Mouse (Mus musculus) heart, embryonic 10.5 days (tissue): ENCODE measurements at regions not wholly inside any gene's neighbourhood (a gene's known extent, or its start where the extent isn't known, plus 50 kb on each side); places are given as distances from the start of the nearest gene placed in this dataset.

Source experiments
- DNase-seq: peaks from one replicate; pipeline ENCODE4 v3.0.0-alpha.2; 2017; ENCODE audit warnings: low spot score
- H3K27ac ChIP-seq: fragments of 300-500 bp; sonication (generic); 2 replicates; pipeline ENCODE4 v1.5.1; 2016; ENCODE audit warnings: mild to moderate bottlenecking
- H3K27me3 ChIP-seq: fragments of 300-500 bp; sonication (generic); 2 replicates; pipeline ENCODE4 v1.6.1; 2016; ENCODE audit warnings: mild to moderate bottlenecking; ENCODE audit not compliant: poor library complexity, insufficient read depth, severe bottlenecking
- H3K36me3 ChIP-seq: fragments of 300-500 bp; sonication (generic); 2 replicates; pipeline ENCODE4 v1.6.1; 2016; ENCODE audit warnings: mild to moderate bottlenecking, moderate library complexity
- H3K4me1 ChIP-seq: fragments of 300-500 bp; sonication (generic); 2 replicates; pipeline ENCODE4 v1.6.1; 2016; ENCODE audit warnings: mild to moderate bottlenecking
- H3K4me3 ChIP-seq: fragments of 300-500 bp; sonication (generic); 2 replicates; pipeline ENCODE4 v1.5.1; 2016; ENCODE audit warnings: mild to moderate bottlenecking, moderate library complexity
- H3K9me3 ChIP-seq: fragments of 300-500 bp; sonication (generic); 2 replicates; pipeline ENCODE4 v1.6.1; 2016; ENCODE audit warnings: mild to moderate bottlenecking, moderate library complexity
- WGBS: fragments of 180-500 bp; shearing (Covaris S2); methylation state at CpG from one replicate; pipeline ENCODE4 v1.1.7; 2016; 5-methylcytosine and 5-hydroxymethylcytosine counted together

GRCm38 (mm10) chr2:50462378-50462777 is 165.8 kb upstream of the Mmadhc start:
- Histone ChIP-seq H3K36me3 (no peaks in the 10 kb centered on the region), H3K9me3 (peaks cover 3% of the 10 kb centered on the region; the same call in 1 of the 2 replicates), H3K4me3 (no peak overlapping the region), H3K4me1 (no peaks in the 10 kb centered on the region), H3K27me3 (no peaks in the 10 kb centered on the region), H3K27ac (no peak overlapping the region)
- no peak for DNase-seq
- WGBS: 97% methylated on average over 1 of the region's 1 CpGs

GRCm38 (mm10) chr2:50456654-50457053 is 160.1 kb upstream of the Mmadhc start:
- no peak overlapping the region for H3K27ac ChIP-seq

GRCm38 (mm10) chr2:50448117-50448516 is 151.5 kb upstream of the Mmadhc start:
- no peak overlapping the region for H3K27ac ChIP-seq
- no peaks in the 10 kb centered on the region for H3K36me3 ChIP-seq
- no peaks in the 10 kb centered on the region for H3K9me3 ChIP-seq
- no peak for DNase-seq
- no peaks in the 10 kb centered on the region for H3K27me3 ChIP-seq
- no peaks in the 10 kb centered on the region for H3K4me1 ChIP-seq
- H3K4me3 ChIP-seq: no peak overlapping the region

More at GRCm38 (mm10) chr2:50456654-50457053, 160.1 kb upstream of the Mmadhc start:
- DNase-seq: no peak
- 8% methylated on average over 1 of the region's 1 CpGs for WGBS
- Histone ChIP-seq H3K4me1 (peaks cover 7% of the 10 kb centered on the region), H3K4me3 (no peak overlapping the region), H3K27me3 (no peaks in the 10 kb centered on the region), H3K9me3 (peaks cover 3% of the 10 kb centered on the region; the same call in 1 of the 2 replicates), H3K36me3 (no peaks in the 10 kb centered on the region)

- Histone ChIP-seq H3K27me3 (no peaks in the 10 kb centered on the region), H3K4me1 (no peaks in the 10 kb centered on the region), H3K27ac (no peak overlapping the region), H3K4me3 (no peak overlapping the region), H3K9me3 (no peaks in the 10 kb centered on the region), H3K36me3 (no peaks in the 10 kb centered on the region)
- DNase-seq: no peak
- whole genome bisulfite sequencing: 62% methylated on average over 2 of the region's 2 CpGs
Measured at GRCm38 (mm10) chr2:50445963-50446485, 149.4 kb upstream of the Mmadhc start.

- no peak for DNase-seq
- Histone ChIP-seq H3K27ac (no peak overlapping the region), H3K4me3 (no peak overlapping the region), H3K27me3 (no peaks in the 10 kb centered on the region), H3K36me3 (no peaks in the 10 kb centered on the region), H3K9me3 (no peaks in the 10 kb centered on the region), H3K4me1 (no peaks in the 10 kb centered on the region)
Measured at GRCm38 (mm10) chr2:50440333-50440732, 143.7 kb upstream of the Mmadhc start.

GRCm38 (mm10) chr2:50433166-50433565 is 136.6 kb upstream of the Mmadhc start:
- 86% methylated on average over 4 of the region's 4 CpGs for WGBS

GRCm38 (mm10) chr2:50425151-50425550 is 128.6 kb upstream of the Mmadhc start:
- Histone ChIP-seq H3K27ac (no peak overlapping the region), H3K4me1 (no peaks in the 10 kb centered on the region), H3K27me3 (no peaks in the 10 kb centered on the region), H3K4me3 (no peak overlapping the region), H3K9me3 (no peaks in the 10 kb centered on the region), H3K36me3 (no peaks in the 10 kb centered on the region)
- 92% methylated on average over 3 of the region's 3 CpGs for WGBS
- no peak for DNase-seq

More at GRCm38 (mm10) chr2:50433166-50433565, 136.6 kb upstream of the Mmadhc start:
- Histone ChIP-seq H3K27me3 (no peaks in the 10 kb centered on the region), H3K9me3 (no peaks in the 10 kb centered on the region), H3K4me3 (no peak overlapping the region), H3K27ac (no peak overlapping the region), H3K4me1 (no peaks in the 10 kb centered on the region), H3K36me3 (no peaks in the 10 kb centered on the region)
- no peak for DNase-seq

- DNase-seq: no peak
- no peaks in the 10 kb centered on the region for H3K9me3 ChIP-seq
- WGBS: 72% methylated on average over 3 of the region's 3 CpGs
- H3K4me3 ChIP-seq: no peak overlapping the region
- H3K4me1 ChIP-seq: no peaks in the 10 kb centered on the region
- no peak overlapping the region for H3K27ac ChIP-seq
- H3K27me3 ChIP-seq: no peaks in the 10 kb centered on the region
- no peaks in the 10 kb centered on the region for H3K36me3 ChIP-seq
Measured at GRCm38 (mm10) chr2:50419648-50420047, 123.0 kb upstream of the Mmadhc start.

GRCm38 (mm10) chr2:50417643-50418042 is 121.0 kb upstream of the Mmadhc start:
- DNase-seq: no peak
- H3K27ac ChIP-seq: no peak overlapping the region
- H3K4me3 ChIP-seq: no peak overlapping the region
- no peaks in the 10 kb centered on the region for H3K4me1 ChIP-seq
- H3K27me3 ChIP-seq: no peaks in the 10 kb centered on the region
- 77% methylated on average over 5 of the region's 5 CpGs for WGBS
- no peaks in the 10 kb centered on the region for H3K9me3 ChIP-seq
- no peaks in the 10 kb centered on the region for H3K36me3 ChIP-seq

- Histone ChIP-seq H3K27ac (no peak overlapping the region), H3K27me3 (no peaks in the 10 kb centered on the region), H3K4me1 (no peaks in the 10 kb centered on the region), H3K9me3 (no peaks in the 10 kb centered on the region), H3K4me3 (no peak overlapping the region), H3K36me3 (no peaks in the 10 kb centered on the region)
- DNase-seq: no peak
- WGBS: 91% methylated on average over 5 of the region's 5 CpGs
Measured at GRCm38 (mm10) chr2:50417135-50417534, 120.5 kb upstream of the Mmadhc start.

GRCm38 (mm10) chr2:50416056-50416455 is 119.5 kb upstream of the Mmadhc start:
- no peak overlapping the region for H3K27ac ChIP-seq
- H3K27me3 ChIP-seq: no peaks in the 10 kb centered on the region
- no peaks in the 10 kb centered on the region for H3K4me1 ChIP-seq
- no peak for DNase-seq
- H3K36me3 ChIP-seq: no peaks in the 10 kb centered on the region
- no peak overlapping the region for H3K4me3 ChIP-seq
- H3K9me3 ChIP-seq: no peaks in the 10 kb centered on the region
- 96% methylated on average over 2 of the region's 2 CpGs for WGBS

- Histone ChIP-seq H3K4me1 (no peaks in the 10 kb centered on the region), H3K36me3 (no peaks in the 10 kb centered on the region), H3K27ac (no peak overlapping the region), H3K4me3 (no peak overlapping the region), H3K27me3 (no peaks in the 10 kb centered on the region), H3K9me3 (no peaks in the 10 kb centered on the region)
- DNase-seq: no peak
- WGBS: 59% methylated on average over 4 of the region's 4 CpGs
Measured at GRCm38 (mm10) chr2:50405932-50406331, 109.3 kb upstream of the Mmadhc start.

- Histone ChIP-seq H3K36me3 (no peaks in the 10 kb centered on the region), H3K27ac (no peak overlapping the region), H3K4me3 (no peak overlapping the region), H3K27me3 (no peaks in the 10 kb centered on the region), H3K4me1 (no peaks in the 10 kb centered on the region), H3K9me3 (no peaks in the 10 kb centered on the region)
- 79% methylated on average over 6 of the region's 6 CpGs for WGBS
- no peak for DNase-seq
Measured at GRCm38 (mm10) chr2:50403106-50403505, 106.5 kb upstream of the Mmadhc start.

GRCm38 (mm10) chr2:50398576-50398975 is 102.0 kb upstream of the Mmadhc start:
- no peaks in the 10 kb centered on the region for H3K27me3 ChIP-seq
- no peak overlapping the region for H3K4me3 ChIP-seq
- no peak overlapping the region for H3K27ac ChIP-seq
- no peaks in the 10 kb centered on the region for H3K9me3 ChIP-seq
- DNase-seq: no peak
- H3K4me1 ChIP-seq: no peaks in the 10 kb centered on the region
- WGBS: 80% methylated on average over 5 of the region's 5 CpGs
- no peaks in the 10 kb centered on the region for H3K36me3 ChIP-seq
